Mouse (Mus musculus) MEL (cell line): ENCODE data around the gene Cma1. TPM values are rescaled to one million over a fixed set of nuclear protein-coding genes. Genes with fewer than 3 reads are reported as not detected.

Experiments
- DNase-seq: peaks from one replicate; pipeline ENCODE4 v3.0.0; 2011; ENCODE audit warnings: low read depth, low spot score
- H3K27ac ChIP-seq: 2 replicates; pipeline ENCODE4 v1.5.1; 2012; ENCODE audit warnings: low read depth, mild to moderate bottlenecking, control low read depth, low read length, moderate library complexity; ENCODE audit not compliant: control insufficient read depth
- H3K27me3 ChIP-seq, 2 experiments: fragments of 150-350 bp in 1 of 2; sonication (generic) in 1 of 2; 2 replicates each; pipeline ENCODE4 v1.6.1; 2012; ENCODE audit warnings: low read length in 2 of 2, mild to moderate bottlenecking in 2 of 2, improper control_type of control experiment in 1 of 2, moderate library complexity in 1 of 2; ENCODE audit not compliant: insufficient read depth in 2 of 2, control insufficient read depth in 1 of 2
- H3K36me3 ChIP-seq, 2 experiments: 2 replicates each; pipeline ENCODE4 v1.6.1; 2012 to 2014; ENCODE audit warnings: low read length in 2 of 2, improper control_type of control experiment in 1 of 2, inconsistent platforms in 1 of 2, mild to moderate bottlenecking in 1 of 2; ENCODE audit not compliant: insufficient read depth in 2 of 2, control insufficient read depth in 1 of 2
- H3K4me1 ChIP-seq, 2 experiments: fragments of 150-350 bp in 1 of 2; sonication (generic) in 1 of 2; 2 replicates each; pipeline ENCODE4 v1.6.1; 2012; ENCODE audit warnings: low read length in 2 of 2, improper control_type of control experiment in 1 of 2, mild to moderate bottlenecking in 1 of 2; ENCODE audit not compliant: insufficient read depth in 2 of 2, control insufficient read depth in 1 of 2
- H3K4me3 ChIP-seq, 2 experiments: fragments of 150-350 bp in 1 of 2; sonication (generic) in 1 of 2; 2 replicates each; pipeline ENCODE4 v1.5.1; 2012; ENCODE audit warnings: low read depth in 2 of 2, low read length in 2 of 2, mild to moderate bottlenecking in 2 of 2, moderate library complexity in 2 of 2, control low read depth in 1 of 2, improper control_type of control experiment in 1 of 2; ENCODE audit not compliant: control insufficient read depth in 1 of 2, insufficient read depth in 1 of 2
- H3K79me2 ChIP-seq: 2 replicates; pipeline ENCODE4 v1.6.1; 2012; ENCODE audit warnings: mild to moderate bottlenecking, low read length, moderate library complexity; ENCODE audit not compliant: control insufficient read depth, poor library complexity, insufficient read depth
- H3K9ac ChIP-seq: 2 replicates; pipeline ENCODE4 v1.6.1; 2012; ENCODE audit warnings: low read depth, mild to moderate bottlenecking, control low read depth, low read length, moderate library complexity; ENCODE audit not compliant: control insufficient read depth, poor library complexity, severe bottlenecking
- H3K9me3 ChIP-seq: fragments of 150-350 bp; sonication (generic); replicated peaks from 2 replicates; pipeline ENCODE4 v1.6.1; 2012; ENCODE audit warnings: mild to moderate bottlenecking, low read length, improper control_type of control experiment, moderate library complexity; ENCODE audit not compliant: insufficient read depth
- ELF1 ChIP-seq: IDR thresholded peaks from 2 replicates; pipeline ENCODE4 v1.6.1; 2014; ENCODE audit warnings: low read depth, mild to moderate bottlenecking, inconsistent platforms, low read length, improper control_type of control experiment, moderate library complexity
- EP300 ChIP-seq, 2 experiments: IDR thresholded peaks; 2 replicates each; pipeline ENCODE4 v1.6.1; 2011; ENCODE audit warnings: improper control_type of control experiment in 2 of 2, low read length in 2 of 2, low read depth in 1 of 2, mild to moderate bottlenecking in 1 of 2
- JUND ChIP-seq: IDR thresholded peaks from 2 replicates; pipeline ENCODE4 v1.6.1; 2011; ENCODE audit warnings: low read depth, mild to moderate bottlenecking, improper control_type of control experiment, low read length
- NRF1 ChIP-seq: IDR thresholded peaks from 2 replicates; pipeline ENCODE4 v1.6.1; 2014; ENCODE audit warnings: low read depth, mild to moderate bottlenecking, inconsistent platforms, low read length, improper control_type of control experiment, moderate library complexity; ENCODE audit not compliant: poor library complexity, insufficient read depth, severe bottlenecking
- POLR2AphosphoS2 ChIP-seq: IDR thresholded peaks from 2 replicates; pipeline ENCODE4 v1.6.1; 2011; ENCODE audit warnings: low read length, improper control_type of control experiment
- RAD21 ChIP-seq: IDR thresholded peaks from 2 replicates; pipeline ENCODE4 v1.6.1; 2011; ENCODE audit warnings: mild to moderate bottlenecking, low read depth, low read length, improper control_type of control experiment
- SIN3A ChIP-seq: IDR thresholded peaks from 2 replicates; pipeline ENCODE4 v1.6.1; 2012; ENCODE audit warnings: low read length, improper control_type of control experiment, inconsistent platforms
- SMC3 ChIP-seq: IDR thresholded peaks from 2 replicates; pipeline ENCODE4 v1.6.1; 2011; ENCODE audit warnings: low read depth, low read length, improper control_type of control experiment
- TBP ChIP-seq: IDR thresholded peaks from 2 replicates; pipeline ENCODE4 v1.8.0; 2011; ENCODE audit warnings: low read depth, low read length, improper control_type of control experiment
- USF1 ChIP-seq: IDR thresholded peaks from 2 replicates; pipeline ENCODE4 v1.6.1; 2014; ENCODE audit warnings: low read depth, mild to moderate bottlenecking, inconsistent platforms, low read length, improper control_type of control experiment, moderate library complexity
- USF2 ChIP-seq, 2 experiments: IDR thresholded peaks; 2 replicates each; pipeline ENCODE4 v1.6.1; 2011 to 2012; ENCODE audit warnings: improper control_type of control experiment in 2 of 2, low read length in 2 of 2, borderline replicate concordance in 1 of 2, inconsistent platforms in 1 of 2, low read depth in 1 of 2, mild to moderate bottlenecking in 1 of 2; ENCODE audit not compliant: insufficient read depth in 1 of 2
- ZMIZ1 ChIP-seq: IDR thresholded peaks from 2 replicates; pipeline ENCODE4 v1.6.1; 2012; ENCODE audit warnings: low read depth, mild to moderate bottlenecking, inconsistent platforms, low read length, improper control_type of control experiment, moderate library complexity
- polyA plus RNA-seq, 2 experiments: library from polyadenylated mRNA; stranded (reverse) in 1 of 2; unstranded in 1 of 2; fragments of >175 nt in 1 of 2; fragments of >200 nt in 1 of 2; gene quantifications; 2 replicates each; pipeline versions ENCODE4 v1.2.1 to v1.2.4; 2012; ENCODE audit warnings: low replicate concordance in 2 of 2, low read depth in 1 of 2; ENCODE audit not compliant: insufficient read length in 2 of 2, insufficient read depth in 1 of 2, missing spikeins in 1 of 2
- total RNA-seq: library from RNA; depleted of rRNA; stranded (reverse); fragments of 300-350 nt; gene quantifications from 2 replicates; pipeline ENCODE4 v1.2.3, GENCODE M21; 2012

Cma1 gene
- total and polyA plus RNA-seq, 3 experiments: 0.13 to 0.19 TPM; not detected in 1

GRCm38 (mm10) chr14:55963263-55963662 is 18.8 kb upstream of the Cma1 start:
- DNase-seq: no peak
- Histone ChIP-seq H3K36me3 (no peaks in the 10 kb centered on the region), H3K9ac (no peak overlapping the region), H3K27ac (no peak overlapping the region), H3K4me3 (no peak overlapping the region), H3K27me3 (peaks cover 8 to 16% of the 10 kb centered on the region in 2 experiments), H3K79me2 (no peaks in the 10 kb centered on the region), H3K9me3 (no peaks in the 10 kb centered on the region), H3K4me1 (no peaks in the 10 kb centered on the region)
- no peak for TF ChIP-seq SMC3
- no peak for TF ChIP-seq EP300 (IDR thresholded peaks at IDR 0.05; ENCODE audit: low read depth in 1 of 2, low read length in 2 of 2)
- TF ChIP-seq ZMIZ1: no peak
- TF ChIP-seq USF1: no peak

GRCm38 (mm10) chr14:55950346-55951030 is 6.0 kb upstream of the Cma1 start, which contains the start of gene Cma2:
Cma2 (plus strand) TSS chr14:55950980.
- Histone ChIP-seq H3K36me3 (no peaks in the 10 kb centered on the region), H3K79me2 (no peaks in the 10 kb centered on the region), H3K4me3 (no peak within 1 kb of the TSS), H3K27ac (no peak within 1 kb of the TSS), H3K9me3 (no peaks in the 10 kb centered on the region), H3K4me1 (peaks cover 0 to 5% of the 10 kb centered on the region in 2 experiments; a peak in 1 of 4 replicates), H3K9ac (no peak within 1 kb of the TSS), H3K27me3 (peaks cover 14% of the 10 kb centered on the region in 2 experiments)
- TF ChIP-seq POLR2AphosphoS2 (no peak), USF2 (IDR thresholded peaks at IDR 0.05; ENCODE audit: borderline replicate concordance in 1 of 2, insufficient read depth in 1 of 2, low read depth in 1 of 2, low read length in 2 of 2) (no peak), ELF1 (no peak), RAD21 (no peak), NRF1 (no peak), JUND (no peak), ZMIZ1 (no peak), TBP (no peak), SIN3A (no peak)
- no peak for DNase-seq
